Mouse (Mus musculus): ENCODE data around the gene Zeb2. TPM values are rescaled to one million over a fixed set of nuclear protein-coding genes. Genes with fewer than 3 reads are reported as not detected.

The Zeb2 gene
- total RNA-seq, 2 experiments from 2014 or later: 345 to 384 TPM

GRCm38 (mm10) chr2:45017186-45017800, 99.9 kb downstream of the Zeb2 start:
- no peak for DNase-seq (ENCODE audit: low spot score in 2 of 2)

GRCm38 (mm10) chr2:45013325-45013724, 103.9 kb downstream of the Zeb2 start:
- DNase-seq (ENCODE audit: low spot score in 2 of 2): no peak

GRCm38 (mm10) chr2:45012676-45013075, 104.5 kb downstream of the Zeb2 start:
- DNase-seq (ENCODE audit: low spot score in 2 of 2): no peak

- no peak for DNase-seq (ENCODE audit: low spot score in 2 of 2)
Observed at GRCm38 (mm10) chr2:45010701-45011100, 106.5 kb downstream of the Zeb2 start.

GRCm38 (mm10) chr2:44999906-45000305, 117.3 kb downstream of the Zeb2 start:
- peak in 1 of 2 experiments; percentile 62 for DNase-seq (ENCODE audit: low spot score in 2 of 2)

- DNase-seq (ENCODE audit: low spot score in 2 of 2): no peak
Observed at GRCm38 (mm10) chr2:44998710-44999109, 118.5 kb downstream of the Zeb2 start.

- DNase-seq (ENCODE audit: low spot score in 2 of 2): no peak
Observed at GRCm38 (mm10) chr2:44981646-44982045, 135.5 kb downstream of the Zeb2 start.

GRCm38 (mm10) chr2:44979042-44979721, 138.0 kb downstream of the Zeb2 start:
- DNase-seq (ENCODE audit: low spot score in 2 of 2): peak; percentile 48 to 55

GRCm38 (mm10) chr2:44978038-44978437, 139.2 kb downstream of the Zeb2 start:
- DNase-seq (ENCODE audit: low spot score in 2 of 2): no peak

- DNase-seq (ENCODE audit: low spot score in 2 of 2): no peak
Observed at GRCm38 (mm10) chr2:44977556-44977955, 139.6 kb downstream of the Zeb2 start.

- DNase-seq (ENCODE audit: low spot score in 2 of 2): no peak
Observed at GRCm38 (mm10) chr2:44977051-44977450, 140.1 kb downstream of the Zeb2 start.

- no peak for DNase-seq (ENCODE audit: low spot score in 2 of 2)
Observed at GRCm38 (mm10) chr2:44976484-44976883, 140.7 kb downstream of the Zeb2 start.

GRCm38 (mm10) chr2:44973828-44974227, 143.4 kb downstream of the Zeb2 start:
- no peak for DNase-seq (ENCODE audit: low spot score in 2 of 2)

- no peak for DNase-seq (ENCODE audit: low spot score in 2 of 2)
Observed at GRCm38 (mm10) chr2:44970087-44970646, 147.0 kb downstream of the Zeb2 start.

- no peak for DNase-seq (ENCODE audit: low spot score in 2 of 2)
Observed at GRCm38 (mm10) chr2:44969640-44970039, 147.6 kb downstream of the Zeb2 start.

- no peak for DNase-seq (ENCODE audit: low spot score in 2 of 2)
Observed at GRCm38 (mm10) chr2:44969226-44969625, 148.0 kb downstream of the Zeb2 start.

GRCm38 (mm10) chr2:44965834-44966555, 151.2 kb downstream of the Zeb2 start:
- DNase-seq (ENCODE audit: low spot score in 2 of 2): no peak

GRCm38 (mm10) chr2:44962620-44963019, 154.6 kb downstream of the Zeb2 start:
- DNase-seq (ENCODE audit: low spot score in 2 of 2): no peak

GRCm38 (mm10) chr2:44961192-44961591, 156.0 kb downstream of the Zeb2 start:
- no peak for DNase-seq (ENCODE audit: low spot score in 2 of 2)

- no peak for DNase-seq (ENCODE audit: low spot score in 2 of 2)
Observed at GRCm38 (mm10) chr2:44960561-44960960, 156.6 kb downstream of the Zeb2 start.

- DNase-seq (ENCODE audit: low spot score in 2 of 2): no peak
Observed at GRCm38 (mm10) chr2:44957329-44957797, 159.8 kb downstream of the Zeb2 start.

GRCm38 (mm10) chr2:44956232-44956631, 161.0 kb downstream of the Zeb2 start:
- no peak for DNase-seq (ENCODE audit: low spot score in 2 of 2)
